Mouse (Mus musculus) forebrain, embryonic 14.5 days (tissue): ENCODE measurements around the gene Tfb1m. TPM values are rescaled to one million over a fixed set of nuclear protein-coding genes. Genes with fewer than 3 reads are reported as not detected.

Experiments used
- ATAC-seq: fragments of 200-750 bp; cut with Nextera tagmentation; 2 replicates; pipeline ENCODE4 v1.8.0; 2017; ENCODE audit warnings: mild to moderate bottlenecking, moderate library complexity
- DNase-seq: peaks from one replicate; pipeline ENCODE4 v3.0.0-alpha.2; 2015; ENCODE audit warnings: low spot score
- H3K27ac ChIP-seq: fragments of 300-500 bp; sonication (generic); 2 replicates; pipeline ENCODE4 v1.5.1; 2014; ENCODE audit warnings: low read depth, mild to moderate bottlenecking, control low read depth, low read length, moderate library complexity
- H3K27me3 ChIP-seq: fragments of 300-500 bp; sonication (generic); replicated peaks from 2 replicates; pipeline ENCODE4 v1.6.1; 2014; ENCODE audit warnings: low read length, control low read depth, mixed read lengths; ENCODE audit not compliant: control insufficient read depth, insufficient read depth
- H3K36me3 ChIP-seq: fragments of 300-500 bp; sonication (generic); 2 replicates; pipeline ENCODE4 v1.6.1; 2014; ENCODE audit warnings: low read length, control low read depth; ENCODE audit not compliant: control insufficient read depth, insufficient read depth
- H3K4me1 ChIP-seq: fragments of 300-500 bp; sonication (generic); 2 replicates; pipeline ENCODE4 v1.6.1; 2014; ENCODE audit warnings: antibody characterized with exemption, low read length, control low read depth; ENCODE audit not compliant: control insufficient read depth, insufficient read depth
- H3K4me2 ChIP-seq: fragments of 300-500 bp; sonication (generic); 2 replicates; pipeline ENCODE4 v1.6.1; 2014; ENCODE audit warnings: mild to moderate bottlenecking, control low read depth, low read length
- H3K4me3 ChIP-seq: fragments of 300-500 bp; sonication (generic); 2 replicates; pipeline ENCODE4 v1.5.1; 2014; ENCODE audit warnings: low read depth, low read length, control low read depth
- H3K9ac ChIP-seq: fragments of 300-500 bp; sonication (generic); 2 replicates; pipeline ENCODE4 v1.6.1; 2014; ENCODE audit warnings: mild to moderate bottlenecking, low read length, control low read depth, moderate library complexity
- H3K9me3 ChIP-seq: fragments of 300-500 bp; sonication (generic); replicated peaks from 2 replicates; pipeline ENCODE4 v1.6.1; 2016; ENCODE audit warnings: low read length, control low read depth, mixed read lengths; ENCODE audit not compliant: control insufficient read depth
- WGBS: fragments of 180-500 bp; shearing (Covaris S2); extraction: QIAGEN DNeasy Blood & Tissue Kit; methylation state at CpG from one replicate; pipeline ENCODE4 v1.1.7; 2014; 5-methylcytosine and 5-hydroxymethylcytosine counted together
- polyA plus RNA-seq: library from polyadenylated mRNA; unstranded; fragments of >200 nt; fragmentation: Nextera tagmentation; extraction: Ambion mirVana; gene quantifications from 2 replicates; pipeline ENCODE4 v1.2.1, GENCODE M21; 2014

Gene Tfb1m
- polyA plus RNA-seq, 1 experiment from 2014 or later = 16.0 TPM

GRCm38 (mm10) chr17:3500936-3501335 is 56.6 kb downstream of the Tfb1m start:
- WGBS = 93% methylated on average over 4 of the region's 4 CpGs
- DNase-seq (no peak), ATAC-seq (no peak)
- Histone ChIP-seq H3K36me3 (peaks cover 10% of the 10 kb centered on the region; the same call in 1 of the 2 replicates), H3K4me2 (no peak overlapping the region), H3K27ac (no peak overlapping the region), H3K9me3 (no peaks in the 10 kb centered on the region), H3K27me3 (no peaks in the 10 kb centered on the region), H3K9ac (no peak overlapping the region), H3K4me3 (no peak overlapping the region), H3K4me1 (no peaks in the 10 kb centered on the region)

GRCm38 (mm10) chr17:3500076-3500475 is 57.5 kb downstream of the Tfb1m start:
- no peak overlapping the region for H3K4me3 ChIP-seq
- H3K27me3 ChIP-seq = no peaks in the 10 kb centered on the region
- no peak overlapping the region for H3K4me2 ChIP-seq
- ATAC-seq (no peak), DNase-seq (no peak)
- 87% methylated on average over 6 of the region's 6 CpGs for WGBS
- H3K36me3 ChIP-seq = peaks cover 7% of the 10 kb centered on the region; the same call in 1 of the 2 replicates
- no peaks in the 10 kb centered on the region for H3K9me3 ChIP-seq
- H3K27ac ChIP-seq = no peak overlapping the region
- H3K9ac ChIP-seq = no peak overlapping the region
- H3K4me1 ChIP-seq = no peaks in the 10 kb centered on the region

GRCm38 (mm10) chr17:3499468-3499867 is 58.1 kb downstream of the Tfb1m start:
- WGBS = 92% methylated on average over 8 of the region's 8 CpGs
- Histone ChIP-seq H3K27ac (no peak overlapping the region), H3K36me3 (0 out of 2 replicates have a peak, but pooled peaks cover 4% of the 10 kb centered on the region), H3K4me2 (no peak overlapping the region), H3K27me3 (no peaks in the 10 kb centered on the region), H3K4me1 (no peaks in the 10 kb centered on the region), H3K9ac (no peak overlapping the region), H3K9me3 (no peaks in the 10 kb centered on the region), H3K4me3 (no peak overlapping the region)
- ATAC-seq (no peak), DNase-seq (no peak)

- WGBS = 95% methylated on average over 3 of the region's 3 CpGs
- Histone ChIP-seq H3K4me3 (no peak overlapping the region), H3K36me3 (0 out of 2 replicates have a peak, but pooled peaks cover 4% of the 10 kb centered on the region), H3K4me1 (no peaks in the 10 kb centered on the region), H3K27ac (no peak overlapping the region), H3K4me2 (no peak overlapping the region), H3K27me3 (no peaks in the 10 kb centered on the region), H3K9me3 (no peaks in the 10 kb centered on the region), H3K9ac (no peak overlapping the region)
- ATAC-seq (no peak), DNase-seq (no peak)
Measured at GRCm38 (mm10) chr17:3498580-3498979, 59.0 kb downstream of the Tfb1m start.

GRCm38 (mm10) chr17:3498086-3498485 is 59.5 kb downstream of the Tfb1m start:
- H3K36me3 ChIP-seq = 0 out of 2 replicates have a peak, but pooled peaks cover 4% of the 10 kb centered on the region
- DNase-seq (peak; percentile 34), ATAC-seq (no peak)
- H3K27ac ChIP-seq = no peak overlapping the region
- no peak overlapping the region for H3K4me2 ChIP-seq
- H3K4me1 ChIP-seq = no peaks in the 10 kb centered on the region
- no peaks in the 10 kb centered on the region for H3K27me3 ChIP-seq
- WGBS = 24% methylated on average over 3 of the region's 3 CpGs
- no peaks in the 10 kb centered on the region for H3K9me3 ChIP-seq
- no peak overlapping the region for H3K9ac ChIP-seq
- no peak overlapping the region for H3K4me3 ChIP-seq

GRCm38 (mm10) chr17:3496080-3496479 is 61.5 kb downstream of the Tfb1m start:
- Histone ChIP-seq H3K4me1 (no peaks in the 10 kb centered on the region), H3K27me3 (no peaks in the 10 kb centered on the region), H3K4me3 (no peak overlapping the region), H3K36me3 (no peaks in the 10 kb centered on the region), H3K27ac (no peak overlapping the region), H3K4me2 (no peak overlapping the region), H3K9me3 (no peaks in the 10 kb centered on the region), H3K9ac (no peak overlapping the region)
- WGBS = 88% methylated on average over 3 of the region's 3 CpGs
- ATAC-seq (no peak), DNase-seq (no peak)

- ATAC-seq = no peak
- H3K9me3 ChIP-seq = no peaks in the 10 kb centered on the region
- H3K27me3 ChIP-seq = no peaks in the 10 kb centered on the region
- WGBS = 83% methylated on average over 2 of the region's 2 CpGs
- no peak overlapping the region for H3K9ac ChIP-seq
- H3K36me3 ChIP-seq = no peaks in the 10 kb centered on the region
- H3K4me2 ChIP-seq = no peak overlapping the region
- no peak for DNase-seq
- no peaks in the 10 kb centered on the region for H3K4me1 ChIP-seq
- H3K4me3 ChIP-seq = no peak overlapping the region
- no peak overlapping the region for H3K27ac ChIP-seq
Measured at GRCm38 (mm10) chr17:3495576-3495975, 62.0 kb downstream of the Tfb1m start.

- WGBS = 84% methylated on average over 6 of the region's 6 CpGs
- Histone ChIP-seq H3K27ac (no peak overlapping the region), H3K9ac (no peak overlapping the region), H3K4me1 (no peaks in the 10 kb centered on the region), H3K4me2 (no peak overlapping the region), H3K4me3 (no peak overlapping the region), H3K36me3 (no peaks in the 10 kb centered on the region), H3K27me3 (no peaks in the 10 kb centered on the region), H3K9me3 (no peaks in the 10 kb centered on the region)
- ATAC-seq = no peak
- no peak for DNase-seq
Measured at GRCm38 (mm10) chr17:3491667-3492066, 65.9 kb downstream of the Tfb1m start.

- WGBS = 73% methylated on average over 5 of the region's 5 CpGs
- no peak overlapping the region for H3K4me3 ChIP-seq
- no peaks in the 10 kb centered on the region for H3K4me1 ChIP-seq
- peaks cover 3% of the 10 kb centered on the region; the same call in 1 of the 2 replicates for H3K36me3 ChIP-seq
- no peak overlapping the region for H3K4me2 ChIP-seq
- no peak overlapping the region for H3K27ac ChIP-seq
- ATAC-seq (no peak), DNase-seq (no peak)
- H3K27me3 ChIP-seq = no peaks in the 10 kb centered on the region
- no peaks in the 10 kb centered on the region for H3K9me3 ChIP-seq
- H3K9ac ChIP-seq = no peak overlapping the region
Measured at GRCm38 (mm10) chr17:3491065-3491464, 66.5 kb downstream of the Tfb1m start.
